8 mouse cellular contexts compared by ENCODE assay signal in the genomic region with DNA sequence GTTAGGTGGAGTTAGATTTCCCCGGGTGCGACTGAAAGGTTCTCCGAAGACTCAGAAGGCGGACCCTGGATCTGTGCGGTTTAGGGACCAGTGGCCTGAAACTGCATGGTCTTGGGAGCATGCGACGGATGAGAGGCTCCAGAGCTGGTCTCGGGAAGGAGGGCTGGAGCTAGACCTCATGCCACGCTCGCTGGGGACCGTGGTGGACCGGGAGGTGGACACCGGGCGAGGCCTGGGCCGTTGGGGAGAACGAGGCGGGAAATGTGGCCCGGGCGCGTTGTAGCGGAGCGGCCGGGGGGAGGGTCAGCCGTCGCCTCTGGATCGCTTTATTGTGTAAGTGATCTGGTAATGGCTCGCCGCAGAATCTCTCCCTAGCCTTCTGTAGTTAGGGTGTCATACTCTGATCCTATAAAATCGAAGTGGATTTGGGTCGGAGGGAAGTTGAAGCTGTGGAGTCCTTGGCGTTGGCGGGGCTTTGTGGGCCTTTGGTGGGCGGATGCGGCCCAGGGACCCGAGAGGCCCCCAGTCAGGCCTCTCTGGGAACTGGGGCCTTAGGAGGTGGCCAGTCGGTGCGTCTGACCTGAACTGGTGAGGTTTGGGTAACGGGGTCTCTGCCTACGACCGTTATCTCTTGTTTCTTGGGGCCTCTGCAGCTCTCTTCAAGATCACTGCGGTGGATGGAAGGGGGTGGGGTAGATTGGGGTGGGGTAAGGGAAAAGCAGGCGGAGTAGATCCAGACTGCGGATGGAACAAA. TPM values are rescaled to one million over a fixed set of nuclear protein-coding genes. Genes with fewer than 3 reads are reported as not detected.
DNase-seq lines count a peak whose midpoint lies in the region; ATAC-seq and TF ChIP-seq lines count a peak whose summit lies in the region.

No protein-coding gene starts in this region.

- H3K9ac ChIP-seq in forebrain, postnatal 0 days: peak overlapping the region; percentile 94
- H3K9ac ChIP-seq in hindbrain, embryonic 15.5 days: peak overlapping the region; percentile 90
- H3K9ac ChIP-seq in midbrain, embryonic 16.5 days (ENCODE audit: low read depth, low read length): peak overlapping the region; percentile 96

- WGBS in forebrain, postnatal 0 days: under 1% methylated on average over 43 of the region's 43 CpGs
- under 1% methylated on average over 43 of the region's 43 CpGs for WGBS in hindbrain, embryonic 15.5 days
- WGBS in midbrain, embryonic 16.5 days: under 1% methylated on average over 43 of the region's 43 CpGs

- no peaks in the 10 kb centered on the region for H3K9me3 ChIP-seq in forebrain, postnatal 0 days (ENCODE audit: low read length)
- H3K9me3 ChIP-seq in hindbrain, embryonic 15.5 days: no peaks in the 10 kb centered on the region
- H3K9me3 ChIP-seq in midbrain, embryonic 16.5 days (replicated peaks; ENCODE audit: control insufficient read depth, low read length, poor library complexity, severe bottlenecking): no peaks in the 10 kb centered on the region

- ATAC-seq in forebrain, postnatal 0 days: no peak
- no peak for ATAC-seq in hindbrain, embryonic 15.5 days (ENCODE audit: low FRiP score, low read depth)
- ATAC-seq in midbrain, embryonic 16.5 days: no peak

- peak; percentile 33 to 44 for DNase-seq in left cerebral cortex, adult 2 months (ENCODE audit: extremely low spot score in 1 of 2, low spot score in 2 of 2)
- DNase-seq in left cerebral cortex, adult 11 months (ENCODE audit: low spot score): no peak
- peak; percentile 34 for DNase-seq in c-Kit-positive CD71-positive TER-119-positive erythroid progenitor cells, embryonic 14.5 days (ENCODE audit: low spot score)
- peak; percentile 71 for DNase-seq in forebrain, postnatal 0 days
- DNase-seq in left cerebral cortex, postnatal 36 days (ENCODE audit: low spot score in 2 of 2): peak; percentile 48 to 50
- peak; percentile 41 for DNase-seq in testis, postnatal 14 days (ENCODE audit: low spot score)

- no peak for TF ChIP-seq CTCF in left cerebral cortex, adult 2 months (IDR thresholded peaks at IDR 0.05)
- no peak for TF ChIP-seq CTCF in forebrain, postnatal 0 days (IDR thresholded peaks at IDR 0.05; ENCODE audit: low read depth)

- H3K4me2 ChIP-seq in forebrain, postnatal 0 days (ENCODE audit: low read depth): peak overlapping the region; percentile 51
- H3K4me2 ChIP-seq in hindbrain, embryonic 15.5 days: peak overlapping the region; percentile 60
- H3K4me2 ChIP-seq in midbrain, embryonic 16.5 days (ENCODE audit: low read length): peak overlapping the region; percentile 74

- peaks cover 3% of the 10 kb centered on the region; the same call in 1 of the 2 replicates for H3K4me1 ChIP-seq in forebrain, postnatal 0 days (ENCODE audit: insufficient read depth)
- peaks cover 24% of the 10 kb centered on the region for H3K4me1 ChIP-seq in hindbrain, embryonic 15.5 days (replicated peaks)
- H3K4me1 ChIP-seq in midbrain, embryonic 16.5 days (ENCODE audit: control insufficient read depth, insufficient read depth, low read length): peaks cover 14% of the 10 kb centered on the region

- H3K27ac ChIP-seq in left cerebral cortex, adult 2 months: peak overlapping the region; percentile 88
- peak overlapping the region; percentile 98 for H3K27ac ChIP-seq in forebrain, postnatal 0 days (ENCODE audit: low read depth, low read length)
- H3K27ac ChIP-seq in hindbrain, embryonic 15.5 days (replicated peaks): peak overlapping the region; percentile 100
- H3K27ac ChIP-seq in midbrain, embryonic 16.5 days (ENCODE audit: low read length): peak overlapping the region; percentile 95

- H3K36me3 ChIP-seq in forebrain, postnatal 0 days (ENCODE audit: insufficient read depth): no peaks in the 10 kb centered on the region
- no peaks in the 10 kb centered on the region for H3K36me3 ChIP-seq in hindbrain, embryonic 15.5 days
- no peaks in the 10 kb centered on the region for H3K36me3 ChIP-seq in midbrain, embryonic 16.5 days (ENCODE audit: control insufficient read depth, insufficient read depth, low read length)

- peak overlapping the region; percentile 73 for H3K4me3 ChIP-seq in left cerebral cortex, adult 2 months
- H3K4me3 ChIP-seq in forebrain, postnatal 0 days (ENCODE audit: low read depth, low read length): peak overlapping the region; percentile 96
- peak overlapping the region; percentile 78 for H3K4me3 ChIP-seq in hindbrain, embryonic 15.5 days
- peak overlapping the region; percentile 87 for H3K4me3 ChIP-seq in midbrain, embryonic 16.5 days (ENCODE audit: low read depth, low read length)

- H3K27me3 ChIP-seq in forebrain, postnatal 0 days (ENCODE audit: insufficient read depth, low read length): no peaks in the 10 kb centered on the region
- H3K27me3 ChIP-seq in hindbrain, embryonic 15.5 days: no peaks in the 10 kb centered on the region
- H3K27me3 ChIP-seq in midbrain, embryonic 16.5 days (ENCODE audit: control insufficient read depth, insufficient read depth, low read depth, low read length): no peaks in the 10 kb centered on the region

- intact Hi-C loops in left cerebral cortex, adult 2 months (cut with DNase I): loop anchor here (2.0 to 5.0 kb wide), 4 partner anchors 110 to 159 kb away; no protein-coding TSS in a partner anchor
- intact Hi-C loops in left cerebral cortex, postnatal 36 days (cut with DNase I): loop anchor here (5.0 kb wide), 2 partner anchors 71 to 106 kb away; a partner anchor contains a TSS

RNA-seq across cellular contexts. Expression of a gene that starts 1.5 kb away (rescaled TPM):
- 100 to 1,000 TPM; 219 to 221 TPM for total RNA-seq in left cerebral cortex, adult 2 months (2021)
- total RNA-seq in forebrain, postnatal 0 days (2014; rRNA removed): 141 and 183 TPM in 2 replicates
- 50.4 and 68.0 TPM in 2 replicates for polyA plus RNA-seq in forebrain, postnatal 0 days (2015; fragmentation: Nextera tagmentation; extraction: Ambion mirVana)
- 97.3 and 98.8 TPM in 2 replicates for polyA plus RNA-seq in hindbrain, embryonic 15.5 days (2015; fragmentation: Nextera tagmentation; extraction: Ambion mirVana)
- total RNA-seq in left cerebral cortex, postnatal 36 days (2021): 100 to 1,000 TPM; 198 to 218 TPM
- 94.9 and 104 TPM in 2 replicates for polyA plus RNA-seq in midbrain, embryonic 16.5 days (2015; fragmentation: Nextera tagmentation; extraction: Ambion mirVana)
